Mouse (Mus musculus) limb, embryonic 11.5 days (tissue): ENCODE data around the gene Osbpl5. TPM values are rescaled to one million over a fixed set of nuclear protein-coding genes. Genes with fewer than 3 reads are reported as not detected.
A peak's percentile ranks its signal among the peaks of the same experiment; 100 is the strongest.
"Not testable (repeated sequence)": the region's sequence is repeated elsewhere in the genome, so short reads cannot be mapped to it uniquely, and the experiment has no call there.

Experiments used
- ATAC-seq: fragments of 200-750 bp; cut with Nextera tagmentation; 2 replicates; pipeline ENCODE4 v1.8.0; 2017; ENCODE audit warnings: low read depth; ENCODE audit not compliant: insufficient number of reproducible peaks, low FRiP score, low TSS enrichment
- DNase-seq: peaks from one replicate; pipeline ENCODE4 v3.0.0-alpha.2; 2015; ENCODE audit warnings: low spot score
- H3K27ac ChIP-seq: fragments of 300-500 bp; sonication (generic); replicated peaks from 2 replicates; pipeline ENCODE4 v1.5.1; 2014; ENCODE audit warnings: low read depth, mild to moderate bottlenecking, low read length
- H3K27me3 ChIP-seq: fragments of 300-500 bp; sonication (generic); 2 replicates; pipeline ENCODE4 v1.6.1; 2014; ENCODE audit warnings: mild to moderate bottlenecking, low read length, mixed read lengths; ENCODE audit not compliant: control insufficient read depth, insufficient read depth
- H3K36me3 ChIP-seq: fragments of 300-500 bp; sonication (generic); 2 replicates; pipeline ENCODE4 v1.6.1; 2014; ENCODE audit warnings: mild to moderate bottlenecking, low read length, moderate library complexity, mixed read lengths; ENCODE audit not compliant: control insufficient read depth, insufficient read depth
- H3K4me1 ChIP-seq: fragments of 300-500 bp; sonication (generic); 2 replicates; pipeline ENCODE4 v1.6.1; 2014; ENCODE audit warnings: low read length, mixed read lengths; ENCODE audit not compliant: control insufficient read depth, insufficient read depth
- H3K4me2 ChIP-seq: fragments of 300-500 bp; sonication (generic); 2 replicates; pipeline ENCODE4 v1.6.1; 2014; ENCODE audit warnings: low read depth, mild to moderate bottlenecking, moderate library complexity; ENCODE audit not compliant: severe bottlenecking
- H3K4me3 ChIP-seq: fragments of 300-500 bp; sonication (generic); 2 replicates; pipeline ENCODE4 v1.5.1; 2014; ENCODE audit warnings: low read depth, low read length
- H3K9ac ChIP-seq: fragments of 300-500 bp; sonication (generic); 2 replicates; pipeline ENCODE4 v1.6.1; 2014; ENCODE audit warnings: mild to moderate bottlenecking, low read length
- H3K9me3 ChIP-seq: fragments of 300-500 bp; sonication (generic); 2 replicates; pipeline ENCODE4 v1.6.1; 2016; ENCODE audit warnings: low read length; ENCODE audit not compliant: control insufficient read depth
- WGBS: fragments of 180-500 bp; shearing (Covaris S2); extraction: QIAGEN DNeasy Blood & Tissue Kit; methylation state at CpG from one replicate; pipeline ENCODE4 v1.1.7; 2014; 5-methylcytosine and 5-hydroxymethylcytosine counted together
- microRNA-seq: library from miRNA; unstranded; fragments of <30 nt; microRNA quantifications from one replicate; pipeline ENCODE4, GENCODE M21; 2016
- polyA plus RNA-seq: library from polyadenylated mRNA; unstranded; fragments of >200 nt; fragmentation: Nextera tagmentation; extraction: Ambion mirVana; gene quantifications from 2 replicates; pipeline ENCODE4 v1.2.1, GENCODE M21; 2014

Osbpl5 gene
- polyA plus RNA-seq, 1 experiment from 2014 or later = 17.9 TPM

GRCm38 (mm10) chr7:143666427-143667311, 90.1 kb downstream of the Osbpl5 start:
- no peak for DNase-seq
- Histone ChIP-seq H3K27ac (no peak overlapping the region), H3K4me1 (no peaks in the 10 kb centered on the region), H3K9ac (no peak overlapping the region), H3K9me3 (no peaks in the 10 kb centered on the region), H3K36me3 (no peaks in the 10 kb centered on the region), H3K27me3 (no peaks in the 10 kb centered on the region), H3K4me2 (no peak overlapping the region), H3K4me3 (no peak overlapping the region)
- no peak for ATAC-seq

GRCm38 (mm10) chr7:143663470-143663869, 93.3 kb downstream of the Osbpl5 start:
- Histone ChIP-seq H3K27ac (no peak overlapping the region), H3K9me3 (no peaks in the 10 kb centered on the region), H3K27me3 (no peaks in the 10 kb centered on the region), H3K9ac (no peak overlapping the region), H3K4me1 (no peaks in the 10 kb centered on the region), H3K4me2 (no peak overlapping the region), H3K4me3 (no peak overlapping the region), H3K36me3 (no peaks in the 10 kb centered on the region)
- 83% methylated on average over 2 of the region's 2 CpGs for WGBS
- ATAC-seq (no peak), DNase-seq (no peak)

- Histone ChIP-seq H3K9me3 (no peaks in the 10 kb centered on the region), H3K4me2 (no peak overlapping the region), H3K27me3 (no peaks in the 10 kb centered on the region), H3K4me1 (no peaks in the 10 kb centered on the region), H3K9ac (no peak overlapping the region), H3K36me3 (no peaks in the 10 kb centered on the region), H3K4me3 (no peak overlapping the region), H3K27ac (no peak overlapping the region)
- ATAC-seq (no peak), DNase-seq (no peak)
Measured at GRCm38 (mm10) chr7:143660797-143661196, 96.0 kb downstream of the Osbpl5 start.

GRCm38 (mm10) chr7:143649769-143650346, 106.9 kb downstream of the Osbpl5 start:
- H3K27ac ChIP-seq, H3K9ac ChIP-seq, DNase-seq, H3K36me3 ChIP-seq, H3K9me3 ChIP-seq, H3K4me2 ChIP-seq, H3K27me3 ChIP-seq, H3K4me1 ChIP-seq: not testable (repeated sequence)
- peak overlapping the region; percentile 53 for H3K4me3 ChIP-seq
- 0 out of 2 replicates have a peak, but pooled peaks have one; percentile 26 for ATAC-seq
- WGBS = 58% methylated on average over 10 of the region's 10 CpGs

GRCm38 (mm10) chr7:143649034-143649768, 107.6 kb downstream of the Osbpl5 start, which contains the start of gene Tnfrsf22:
Gene Tnfrsf22, minus strand, starts transcription at chr7:143649661.
- WGBS = 4% methylated on average over 37 of the region's 39 CpGs
- Histone ChIP-seq H3K9ac (peak within 1 kb of the TSS; percentile 62), H3K4me2 (peak within 1 kb of the TSS; percentile 72), H3K4me3 (peak within 1 kb of the TSS; percentile 53), H3K4me1 (no peaks in the 10 kb centered on the region), H3K9me3 (no peaks in the 10 kb centered on the region), H3K36me3 (no peaks in the 10 kb centered on the region), H3K27me3 (no peaks in the 10 kb centered on the region), H3K27ac (no peak within 1 kb of the TSS)
- ATAC-seq (peak; percentile 75; the same call in 1 of the 2 replicates), DNase-seq (peak; percentile 87)

- H3K9me3 ChIP-seq, H3K4me2 ChIP-seq: not testable (repeated sequence)
- WGBS = 82% methylated on average over 2 of the region's 2 CpGs
Measured at GRCm38 (mm10) chr7:143643949-143644348, 112.8 kb downstream of the Osbpl5 start.

More at GRCm38 (mm10) chr7:143643949-143644348, 112.8 kb downstream of the Osbpl5 start:
- ATAC-seq, H3K27me3 ChIP-seq, H3K27ac ChIP-seq, H3K9ac ChIP-seq, DNase-seq, H3K4me1 ChIP-seq, H3K4me3 ChIP-seq, H3K36me3 ChIP-seq: not testable (repeated sequence)

Small RNA genes within 50 kb of the gene (microRNA-seq; reads per million reads assigned to microRNA genes)
- not detected for gene Gm22064

Other genes starting within 250 kb of the Osbpl5 start
- 194 and 196 TPM in 2 replicates for gene Nap1l4, start 207.9 kb downstream of the Osbpl5 start, polyA plus RNA-seq
- 62.2 and 65.7 TPM in 2 replicates for gene Cars, start 156.9 kb downstream of the Osbpl5 start, polyA plus RNA-seq
- 0.05 TPM in 1 of 2 replicates, not detected in the other for gene Tnfrsf26, start 128.3 kb downstream of the Osbpl5 start, polyA plus RNA-seq
- 12.9 and 13.8 TPM in 2 replicates for gene Tnfrsf22, start 107.3 kb downstream of the Osbpl5 start, polyA plus RNA-seq
- gene Tnfrsf23, start 71.1 kb downstream of the Osbpl5 start, polyA plus RNA-seq = 0.09 and 0.58 TPM in 2 replicates
- not detected in 2 replicates for gene Mrgprg, start 10.0 kb upstream of the Osbpl5 start, polyA plus RNA-seq
- 2.0 and 2.2 TPM in 2 replicates for gene Mrgpre, start 27.5 kb upstream of the Osbpl5 start, polyA plus RNA-seq
- gene Nadsyn1, start 65.9 kb upstream of the Osbpl5 start, polyA plus RNA-seq = 7.8 and 8.4 TPM in 2 replicates
- 56.0 and 60.6 TPM in 2 replicates for gene Dhcr7, start 66.2 kb upstream of the Osbpl5 start, polyA plus RNA-seq
- gene Gm498, start 109.9 kb upstream of the Osbpl5 start, polyA plus RNA-seq = not detected in 2 replicates
- 0.51 and 0.68 TPM in 2 replicates for gene Shank2, start 244.9 kb upstream of the Osbpl5 start, polyA plus RNA-seq